Mouse (Mus musculus): ENCODE measurements at regions not wholly inside any gene's neighbourhood (a gene's known extent, or its start where the extent isn't known, plus 50 kb on each side); places are given as distances from the start of the nearest gene placed in this dataset.

- TF ChIP-seq EP300 (IDR thresholded peaks at IDR 0.05), result no peak
- no peak for TF ChIP-seq CTCF (IDR thresholded peaks at IDR 0.05)
Observed at GRCm38 (mm10) chr8:80268910-80269460, 211.2 kb upstream of the Hhip start.

Data from lung, postnatal 0 days (tissue).